Mouse (Mus musculus) ES-Bruce4 (cell line): ENCODE measurements at regions not wholly inside any gene's neighbourhood (a gene's known extent, or its start where the extent isn't known, plus 50 kb on each side); places are given as distances from the start of the nearest gene placed in this dataset.

Experiments
- H3K27ac ChIP-seq: 2 replicates; pipeline ENCODE4 v1.5.1; 2012; ENCODE audit warnings: low read length, inconsistent platforms; ENCODE audit not compliant: insufficient read depth
- H3K27me3 ChIP-seq: 2 replicates; pipeline ENCODE4 v1.6.1; 2012; ENCODE audit warnings: mild to moderate bottlenecking, low read length, inconsistent platforms; ENCODE audit not compliant: control insufficient read depth, poor library complexity, insufficient read depth, severe bottlenecking
- H3K36me3 ChIP-seq: 2 replicates; pipeline ENCODE4 v1.6.1; 2012; ENCODE audit warnings: inconsistent platforms, mild to moderate bottlenecking, low read length, moderate library complexity; ENCODE audit not compliant: control insufficient read depth, poor library complexity, insufficient read depth, severe bottlenecking
- H3K4me1 ChIP-seq: one replicate; pipeline ENCODE4 v1.8.1; 2011; ENCODE audit warnings: low read length; ENCODE audit not compliant: control insufficient read depth, insufficient read depth
- H3K4me3 ChIP-seq: 2 replicates; pipeline ENCODE4 v1.5.1; 2011; ENCODE audit warnings: low read depth, mild to moderate bottlenecking, low read length
- H3K9ac ChIP-seq: 2 replicates; pipeline ENCODE4 v1.6.1; 2012; ENCODE audit warnings: low read depth, mild to moderate bottlenecking, inconsistent platforms; ENCODE audit not compliant: poor library complexity, severe bottlenecking
- H3K9me3 ChIP-seq: replicated peaks from 2 replicates; pipeline ENCODE4 v1.6.1; 2012; ENCODE audit warnings: mild to moderate bottlenecking, low read length, inconsistent platforms; ENCODE audit not compliant: control insufficient read depth, poor library complexity, insufficient read depth, severe bottlenecking
- CTCF ChIP-seq: IDR thresholded peaks from one replicate; pipeline ENCODE4 v1.8.1; 2011; ENCODE audit warnings: low read depth, low read length
- EP300 ChIP-seq: IDR thresholded peaks from 2 replicates; pipeline ENCODE4 v1.6.1; 2011; ENCODE audit warnings: low read depth, low read length; ENCODE audit not compliant: insufficient read depth
- POLR2A ChIP-seq: IDR thresholded peaks from one replicate; pipeline ENCODE4 v1.8.1; 2011; ENCODE audit warnings: low read length; ENCODE audit not compliant: insufficient read depth

DNA sequence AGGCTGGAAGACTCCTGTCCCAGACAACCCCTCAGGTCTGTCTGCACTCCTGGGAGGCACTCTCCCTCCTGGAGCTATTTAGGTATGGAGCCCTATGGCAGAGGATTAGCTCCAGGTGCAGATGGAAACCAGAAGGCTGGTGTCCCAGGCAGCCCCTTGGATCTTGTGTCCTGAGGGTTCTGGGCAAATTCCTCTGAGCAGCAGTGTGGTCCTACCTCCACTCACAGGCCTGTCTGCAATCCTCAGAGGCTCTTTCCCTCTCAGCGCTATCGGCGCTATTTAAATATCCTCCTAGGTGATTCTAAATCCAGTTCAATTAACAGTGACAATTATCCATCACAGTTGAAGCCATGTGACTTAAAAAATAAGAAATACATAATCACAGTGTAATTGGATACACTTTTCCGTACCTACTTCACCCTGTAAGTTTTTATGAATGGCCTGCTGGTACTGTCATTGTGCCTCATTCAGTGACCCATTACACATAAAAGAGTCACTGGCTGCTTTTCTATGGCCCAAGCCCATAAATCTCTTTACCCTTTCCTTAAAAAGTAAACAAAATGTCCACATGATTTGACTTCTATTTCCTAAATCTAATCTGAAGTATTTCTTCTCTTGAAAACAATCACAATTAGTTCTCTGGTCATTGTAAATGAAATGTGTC is 413.3 kb downstream of the Phf3 start:
- Histone ChIP-seq H3K4me3 (no peak overlapping the region), H3K27ac (no peak overlapping the region)

DNA sequence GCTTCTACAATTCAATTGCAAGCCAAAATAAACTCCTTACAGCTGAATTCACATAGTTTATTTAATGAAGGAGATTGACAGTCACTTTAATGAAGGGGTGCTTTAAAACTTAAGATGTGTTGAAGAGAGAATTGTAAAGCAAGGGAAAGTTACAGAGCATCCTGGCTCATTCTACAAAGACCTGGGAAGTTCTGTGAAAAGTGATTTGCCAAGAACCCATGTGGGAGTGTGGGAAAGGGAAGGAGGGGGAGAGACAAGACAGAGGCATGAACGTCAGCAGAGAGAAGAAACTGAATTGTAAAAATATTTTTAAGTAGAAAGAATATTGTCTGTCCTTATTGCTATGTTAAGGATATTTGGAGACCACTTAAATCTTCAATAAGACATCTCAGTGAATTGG is 435.8 kb downstream of the Phf3 start:
- TF ChIP-seq POLR2A (no peak), EP300 (no peak), CTCF (no peak)
- no peaks in the 10 kb centered on the region for H3K36me3 ChIP-seq
- H3K9me3 ChIP-seq, result no peaks in the 10 kb centered on the region; the same call in 1 of the 2 replicates
- H3K27me3 ChIP-seq, result no peaks in the 10 kb centered on the region
- no peak overlapping the region for H3K27ac ChIP-seq
- no peak overlapping the region for H3K9ac ChIP-seq
- H3K4me3 ChIP-seq, result no peak overlapping the region
- H3K4me1 ChIP-seq, result no peaks in the 10 kb centered on the region

More for the DNA sequence above, 413.3 kb downstream of the Phf3 start:
- no peaks in the 10 kb centered on the region for H3K36me3 ChIP-seq
- no peaks in the 10 kb centered on the region for H3K4me1 ChIP-seq
- no peaks in the 10 kb centered on the region for H3K9me3 ChIP-seq
- no peak overlapping the region for H3K9ac ChIP-seq
- no peak for TF ChIP-seq CTCF
- TF ChIP-seq POLR2A, result no peak
- no peak for TF ChIP-seq EP300
- H3K27me3 ChIP-seq, result no peaks in the 10 kb centered on the region

DNA sequence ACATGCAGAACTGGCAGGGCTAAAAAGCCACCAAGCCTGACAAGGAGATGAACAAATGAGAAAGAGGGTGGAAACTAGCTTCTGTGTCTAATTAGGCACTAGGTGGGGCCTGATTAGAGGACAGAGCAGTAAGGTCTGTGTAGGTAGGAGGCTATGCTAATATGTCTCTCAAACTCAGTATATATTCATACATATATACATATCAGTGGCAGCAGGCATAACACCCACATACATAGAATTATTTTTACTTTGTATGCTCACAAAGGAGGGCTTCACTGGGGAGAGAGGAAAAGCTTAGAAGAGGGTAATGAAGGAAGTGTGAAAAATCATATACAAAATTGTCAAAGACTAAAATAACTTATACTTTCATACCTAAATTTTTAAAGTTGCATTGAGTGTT is 457.1 kb downstream of the Phf3 start:
- H3K4me1 ChIP-seq, result no peaks in the 10 kb centered on the region
- no peaks in the 10 kb centered on the region for H3K27me3 ChIP-seq
- H3K36me3 ChIP-seq, result no peaks in the 10 kb centered on the region
- no peak overlapping the region for H3K27ac ChIP-seq
- no peak for TF ChIP-seq EP300
- no peak for TF ChIP-seq POLR2A
- TF ChIP-seq CTCF, result no peak
- peaks cover 17% of the 10 kb centered on the region for H3K9me3 ChIP-seq
- no peak overlapping the region for H3K9ac ChIP-seq
- H3K4me3 ChIP-seq, result no peak overlapping the region

GRCm38 (mm10) chr1:30414881-30415439 is 458.8 kb downstream of the Phf3 start:
- Histone ChIP-seq H3K27ac (no peak overlapping the region), H3K36me3 (no peaks in the 10 kb centered on the region), H3K9ac (no peak overlapping the region), H3K4me3 (no peak overlapping the region), H3K9me3 (peaks cover 17% of the 10 kb centered on the region), H3K4me1 (no peaks in the 10 kb centered on the region), H3K27me3 (no peaks in the 10 kb centered on the region)
- TF ChIP-seq CTCF, result no peak
- TF ChIP-seq POLR2A, result no peak
- no peak for TF ChIP-seq EP300
